Mouse (Mus musculus) splenic B cell, adult 2 months (primary cell): Measurements from ENCODE around the gene Gstm4.

Source experiments
- DNase-seq: peaks from one replicate; pipeline ENCODE4 v3.0.0-alpha.2; 2011; ENCODE audit warnings: low read depth, low spot score
- H3K27me3 ChIP-seq: 2 replicates; pipeline ENCODE4 v1.6.1; 2012; ENCODE audit warnings: mild to moderate bottlenecking, low read length, moderate library complexity, mixed read lengths; ENCODE audit not compliant: control insufficient read depth, poor library complexity, insufficient read depth, severe bottlenecking
- H3K36me3 ChIP-seq: 2 replicates; pipeline ENCODE4 v1.6.1; 2012; ENCODE audit warnings: mild to moderate bottlenecking, low read length, moderate library complexity, mixed read lengths; ENCODE audit not compliant: control insufficient read depth, poor library complexity, insufficient read depth, severe bottlenecking

The Gstm4 gene

GRCm38 (mm10) chr3:108083161-108083560 is 38.5 kb upstream of the Gstm4 start:
- no peaks in the 10 kb centered on the region for H3K36me3 ChIP-seq

GRCm38 (mm10) chr3:108082251-108082875 is 37.7 kb upstream of the Gstm4 start:
- no peak for DNase-seq
- Histone ChIP-seq H3K27me3 (no peaks in the 10 kb centered on the region), H3K36me3 (no peaks in the 10 kb centered on the region)

More at GRCm38 (mm10) chr3:108083161-108083560, 38.5 kb upstream of the Gstm4 start:
- DNase-seq = no peak
- H3K27me3 ChIP-seq = no peaks in the 10 kb centered on the region

GRCm38 (mm10) chr3:108081681-108082080 is 37.0 kb upstream of the Gstm4 start:
- no peaks in the 10 kb centered on the region for H3K27me3 ChIP-seq
- no peaks in the 10 kb centered on the region; the same call in 1 of the 2 replicates for H3K36me3 ChIP-seq
- no peak for DNase-seq

- Histone ChIP-seq H3K36me3 (peaks cover 7% of the 10 kb centered on the region), H3K27me3 (no peaks in the 10 kb centered on the region)
- no peak for DNase-seq
These were observed 32.1 kb upstream of the Gstm4 start for GRCm38 (mm10) chr3:108076836-108077235.

- Histone ChIP-seq H3K36me3 (peaks cover 7% of the 10 kb centered on the region), H3K27me3 (no peaks in the 10 kb centered on the region)
- no peak for DNase-seq
These were observed 28.4 kb upstream of the Gstm4 start for GRCm38 (mm10) chr3:108072983-108073569.

- peak; percentile 76 for DNase-seq
- Histone ChIP-seq H3K36me3 (peaks cover 4% of the 10 kb centered on the region), H3K27me3 (no peaks in the 10 kb centered on the region)
These were observed 25.9 kb upstream of the Gstm4 start for GRCm38 (mm10) chr3:108070295-108071293.

- no peak for DNase-seq
- no peaks in the 10 kb centered on the region for H3K36me3 ChIP-seq
- H3K27me3 ChIP-seq = no peaks in the 10 kb centered on the region
These were observed 24.7 kb upstream of the Gstm4 start for GRCm38 (mm10) chr3:108069231-108069870.

GRCm38 (mm10) chr3:108068826-108069225 is 24.1 kb upstream of the Gstm4 start:
- Histone ChIP-seq H3K36me3 (no peaks in the 10 kb centered on the region), H3K27me3 (no peaks in the 10 kb centered on the region)
- no peak for DNase-seq

- DNase-seq = no peak
- H3K36me3 ChIP-seq = no peaks in the 10 kb centered on the region
- no peaks in the 10 kb centered on the region for H3K27me3 ChIP-seq
These were observed 22.8 kb upstream of the Gstm4 start for GRCm38 (mm10) chr3:108067370-108067934.

GRCm38 (mm10) chr3:108065551-108065950 is 20.9 kb upstream of the Gstm4 start:
- no peaks in the 10 kb centered on the region for H3K36me3 ChIP-seq
- H3K27me3 ChIP-seq = no peaks in the 10 kb centered on the region
- no peak for DNase-seq

GRCm38 (mm10) chr3:108064672-108065071 is 20.0 kb upstream of the Gstm4 start:
- no peak for DNase-seq
- Histone ChIP-seq H3K36me3 (no peaks in the 10 kb centered on the region), H3K27me3 (no peaks in the 10 kb centered on the region)

- no peak for DNase-seq
- no peaks in the 10 kb centered on the region for H3K36me3 ChIP-seq
These were observed 18.0 kb upstream of the Gstm4 start for GRCm38 (mm10) chr3:108062648-108063047.

GRCm38 (mm10) chr3:108061420-108061819 is 16.7 kb upstream of the Gstm4 start:
- H3K36me3 ChIP-seq = no peaks in the 10 kb centered on the region
- DNase-seq = peak; percentile 85
- H3K27me3 ChIP-seq = no peaks in the 10 kb centered on the region

More at GRCm38 (mm10) chr3:108062648-108063047, 18.0 kb upstream of the Gstm4 start:
- H3K27me3 ChIP-seq = no peaks in the 10 kb centered on the region

GRCm38 (mm10) chr3:108050493-108050892 is 5.8 kb upstream of the Gstm4 start:
- Histone ChIP-seq H3K36me3 (no peaks in the 10 kb centered on the region), H3K27me3 (no peaks in the 10 kb centered on the region)
- DNase-seq = no peak
